Mouse (Mus musculus) urinary bladder, adult 2 months (tissue): ENCODE data around the gene Tcf7l2. TPM values are rescaled to one million over a fixed set of nuclear protein-coding genes. Genes with fewer than 3 reads are reported as not detected.

ENCODE experiments used
- DNase-seq: peaks from one replicate; pipeline ENCODE4 v3.0.0; 2022; ENCODE audit warnings: low spot score
- polyA plus RNA-seq: library from polyadenylated mRNA; depleted of rRNA; stranded (reverse); fragments of >200 nt; gene quantifications from 2 replicates; pipeline ENCODE4 v1.2.3, GENCODE M21; 2012

The Tcf7l2 gene
- polyA plus RNA-seq, 1 experiment, result 15.7 TPM

- no peak for DNase-seq
These were observed 15.1 kb downstream of the Tcf7l2 start for GRCm38 (mm10) chr19:55756707-55757106.

- no peak for DNase-seq
These were observed 15.8 kb downstream of the Tcf7l2 start for GRCm38 (mm10) chr19:55757403-55757802.

- DNase-seq, result no peak
These were observed 16.5 kb downstream of the Tcf7l2 start for GRCm38 (mm10) chr19:55758158-55758557.

GRCm38 (mm10) chr19:55759006-55759405 is 17.4 kb downstream of the Tcf7l2 start:
- no peak for DNase-seq

GRCm38 (mm10) chr19:55761086-55761485 is 19.5 kb downstream of the Tcf7l2 start:
- DNase-seq, result no peak

- DNase-seq, result no peak
These were observed 20.6 kb downstream of the Tcf7l2 start for GRCm38 (mm10) chr19:55762187-55762586.

GRCm38 (mm10) chr19:55765814-55766213 is 24.2 kb downstream of the Tcf7l2 start:
- no peak for DNase-seq

GRCm38 (mm10) chr19:55767104-55767503 is 25.5 kb downstream of the Tcf7l2 start:
- no peak for DNase-seq

- no peak for DNase-seq
These were observed 26.0 kb downstream of the Tcf7l2 start for GRCm38 (mm10) chr19:55767579-55767978.

- DNase-seq, result no peak
These were observed 26.6 kb downstream of the Tcf7l2 start for GRCm38 (mm10) chr19:55768246-55768645.

GRCm38 (mm10) chr19:55768889-55769288 is 27.3 kb downstream of the Tcf7l2 start:
- DNase-seq, result no peak

GRCm38 (mm10) chr19:55774334-55774733 is 32.7 kb downstream of the Tcf7l2 start:
- DNase-seq, result no peak

- no peak for DNase-seq
These were observed 33.2 kb downstream of the Tcf7l2 start for GRCm38 (mm10) chr19:55774824-55775223.

- no peak for DNase-seq
These were observed 38.3 kb downstream of the Tcf7l2 start for GRCm38 (mm10) chr19:55779871-55780270.

- DNase-seq, result no peak
These were observed 39.5 kb downstream of the Tcf7l2 start for GRCm38 (mm10) chr19:55781087-55781486.

- DNase-seq, result no peak
These were observed 40.1 kb downstream of the Tcf7l2 start for GRCm38 (mm10) chr19:55781681-55782080.

GRCm38 (mm10) chr19:55784796-55785418 is 43.3 kb downstream of the Tcf7l2 start:
- DNase-seq, result no peak

GRCm38 (mm10) chr19:55787420-55787819 is 45.8 kb downstream of the Tcf7l2 start:
- DNase-seq, result no peak

- DNase-seq, result no peak
These were observed 46.8 kb downstream of the Tcf7l2 start for GRCm38 (mm10) chr19:55788285-55788904.

- no peak for DNase-seq
These were observed 47.3 kb downstream of the Tcf7l2 start for GRCm38 (mm10) chr19:55788905-55789295.

GRCm38 (mm10) chr19:55789838-55790237 is 48.2 kb downstream of the Tcf7l2 start:
- no peak for DNase-seq

GRCm38 (mm10) chr19:55791293-55791692 is 49.7 kb downstream of the Tcf7l2 start:
- no peak for DNase-seq

- DNase-seq, result no peak
These were observed 50.3 kb downstream of the Tcf7l2 start for GRCm38 (mm10) chr19:55791886-55792285.

GRCm38 (mm10) chr19:55792571-55792970 is 51.0 kb downstream of the Tcf7l2 start:
- no peak for DNase-seq
